Mouse (Mus musculus) midbrain, embryonic 12.5 days (tissue): ENCODE measurements around the gene Slc29a4. TPM values are rescaled to one million over a fixed set of nuclear protein-coding genes. Genes with fewer than 3 reads are reported as not detected.

Experiments
- ATAC-seq: fragments of 200-750 bp; cut with Nextera tagmentation; 2 replicates; pipeline ENCODE4 v1.8.0; 2017; ENCODE audit warnings: low read depth, moderate TSS enrichment, moderate library complexity; ENCODE audit not compliant: low FRiP score
- H3K27ac ChIP-seq: fragments of 300-500 bp; sonication (generic); replicated peaks from 2 replicates; pipeline ENCODE4 v1.5.1; 2016; ENCODE audit warnings: mild to moderate bottlenecking
- H3K27me3 ChIP-seq: fragments of 300-500 bp; sonication (generic); 2 replicates; pipeline ENCODE4 v1.6.1; 2016; ENCODE audit warnings: mild to moderate bottlenecking
- H3K36me3 ChIP-seq: fragments of 300-500 bp; sonication (generic); 2 replicates; pipeline ENCODE4 v1.6.1; 2016
- H3K4me1 ChIP-seq: fragments of 300-500 bp; sonication (generic); 2 replicates; pipeline ENCODE4 v1.6.1; 2016
- H3K4me2 ChIP-seq: fragments of 300-500 bp; sonication (generic); replicated peaks from 2 replicates; pipeline ENCODE4 v1.6.1; 2016; ENCODE audit warnings: mild to moderate bottlenecking, moderate library complexity
- H3K4me3 ChIP-seq: fragments of 300-500 bp; sonication (generic); 2 replicates; pipeline ENCODE4 v1.5.1; 2016; ENCODE audit warnings: mild to moderate bottlenecking
- H3K9ac ChIP-seq: fragments of 300-500 bp; sonication (generic); replicated peaks from 2 replicates; pipeline ENCODE4 v1.6.1; 2016; ENCODE audit warnings: mild to moderate bottlenecking, moderate library complexity
- H3K9me3 ChIP-seq: fragments of 300-500 bp; sonication (generic); 2 replicates; pipeline ENCODE4 v1.6.1; 2016; ENCODE audit warnings: mild to moderate bottlenecking
- WGBS: fragments of 180-500 bp; shearing (Covaris S2); methylation state at CpG from one replicate; pipeline ENCODE4 v1.1.7; 2016; 5-methylcytosine and 5-hydroxymethylcytosine counted together
- polyA plus RNA-seq: library from polyadenylated mRNA; unstranded; fragments of >200 nt; fragmentation: Nextera tagmentation; extraction: Ambion mirVana; gene quantifications from 2 replicates; pipeline ENCODE4 v1.2.1, GENCODE M21; 2016

The Slc29a4 gene
- polyA plus RNA-seq, 1 experiment from 2014 or later = 50.3 TPM

DNA sequence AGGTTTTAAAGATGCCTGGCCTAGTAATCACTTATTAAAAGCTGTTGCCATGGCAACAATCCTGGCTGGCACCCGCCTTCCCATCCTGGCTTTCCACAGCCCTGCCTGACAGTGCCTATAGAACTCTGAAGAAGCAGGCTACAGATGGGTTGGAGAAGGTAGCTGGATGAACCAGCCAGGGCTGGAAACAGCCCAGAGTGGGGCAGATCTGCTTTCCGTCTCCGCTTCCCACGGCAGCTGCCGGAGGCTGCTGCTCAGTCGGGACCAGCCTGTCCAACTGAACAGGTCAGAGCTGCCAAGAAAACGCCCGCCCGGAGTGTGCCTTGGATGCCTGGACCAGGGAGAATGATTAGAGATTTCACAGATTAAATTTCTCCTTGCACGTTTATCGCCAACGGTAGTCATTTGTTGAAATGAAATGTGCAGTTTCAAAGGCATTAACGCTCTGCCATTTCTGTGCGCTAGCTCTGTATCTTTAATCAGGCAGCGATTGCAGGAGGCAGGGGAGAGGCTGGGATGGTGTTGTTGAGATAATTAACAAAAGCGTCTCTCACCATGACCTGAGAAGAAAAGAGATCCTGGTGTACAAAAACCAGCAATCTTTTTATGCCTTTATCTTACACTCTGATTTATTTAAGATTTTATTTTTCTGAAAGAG, 69.1 kb downstream of the Slc29a4 start:
- ATAC-seq = no peak
- 82% methylated on average over 16 of the region's 16 CpGs for WGBS

DNA sequence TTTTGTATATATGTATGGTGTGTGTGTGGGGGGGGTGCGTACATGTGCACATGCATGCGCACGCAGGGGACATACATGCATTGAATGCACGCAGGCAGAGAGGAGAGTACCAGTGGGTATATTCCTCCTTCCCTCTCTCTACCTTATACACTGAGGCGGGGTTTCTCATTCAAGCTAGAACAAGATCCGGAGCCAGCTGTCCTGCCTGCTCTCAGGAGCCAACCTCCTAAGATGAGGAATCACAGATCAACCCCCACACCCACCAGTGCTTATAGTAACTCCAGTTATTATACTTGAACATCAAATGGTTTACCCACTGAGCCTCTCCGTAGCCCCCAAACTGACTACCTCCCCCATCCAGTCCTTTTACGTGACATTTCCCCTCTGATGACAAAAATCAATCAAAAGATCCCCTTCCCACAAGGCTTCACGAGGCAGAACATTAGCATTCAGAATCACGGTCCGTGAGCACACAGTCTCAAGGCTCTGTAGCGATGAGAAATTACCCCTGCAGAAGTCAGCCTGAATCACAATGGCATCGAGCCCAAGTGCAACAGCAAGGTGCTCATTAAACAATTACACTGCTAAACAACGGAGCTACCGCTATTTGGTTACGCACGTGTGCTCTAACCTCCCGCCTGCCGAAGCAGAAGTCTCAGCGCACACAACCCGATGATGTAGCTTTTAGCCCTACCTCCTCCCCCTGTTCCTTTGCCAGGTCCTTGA, 69.9 kb downstream of the Slc29a4 start:
- WGBS = 87% methylated on average over 21 of the region's 21 CpGs
- Histone ChIP-seq H3K9ac (no peak overlapping the region), H3K36me3 (peaks cover 99% of the 10 kb centered on the region), H3K27me3 (no peaks in the 10 kb centered on the region), H3K9me3 (no peaks in the 10 kb centered on the region), H3K4me2 (no peak overlapping the region), H3K4me1 (peaks cover 11% of the 10 kb centered on the region; the same call in 1 of the 2 replicates), H3K4me3 (no peak overlapping the region), H3K27ac (peak overlapping the region; percentile 56)
- ATAC-seq = no peak

More for the DNA sequence above, 69.1 kb downstream of the Slc29a4 start:
- H3K9me3 ChIP-seq = no peaks in the 10 kb centered on the region
- H3K4me1 ChIP-seq = peaks cover 11% of the 10 kb centered on the region; the same call in 1 of the 2 replicates
- H3K9ac ChIP-seq = no peak overlapping the region
- no peak overlapping the region for H3K4me2 ChIP-seq
- peaks cover 99% of the 10 kb centered on the region for H3K36me3 ChIP-seq
- H3K27ac ChIP-seq = peak overlapping the region; percentile 56
- no peaks in the 10 kb centered on the region for H3K27me3 ChIP-seq
- no peak overlapping the region for H3K4me3 ChIP-seq

DNA sequence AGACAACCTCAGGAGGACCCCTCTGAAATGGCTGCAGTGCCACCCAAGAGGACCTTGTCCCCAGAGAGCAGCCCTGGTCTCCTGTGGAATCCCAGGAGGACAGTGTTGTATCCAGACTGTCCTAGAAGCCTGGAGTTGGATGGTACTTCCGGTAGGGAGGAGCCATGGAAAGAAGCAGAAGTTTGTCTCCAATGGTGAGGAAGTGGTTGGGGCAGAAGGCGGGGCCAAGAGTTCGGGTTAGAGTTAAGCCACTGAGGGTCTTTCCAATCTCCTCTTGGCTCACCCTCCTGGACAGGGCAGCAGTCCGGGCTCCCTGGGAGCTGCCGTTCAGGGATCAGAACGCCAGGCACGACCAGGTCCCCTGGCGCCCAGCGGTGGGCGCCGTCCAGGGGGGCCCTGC, 72.0 kb downstream of the Slc29a4 start:
- peaks cover 23% of the 10 kb centered on the region for H3K4me1 ChIP-seq
- H3K9ac ChIP-seq = 0 out of 2 replicates have a peak overlapping the region, but pooled peaks have one; percentile 1
- H3K4me3 ChIP-seq = no peak overlapping the region
- no peaks in the 10 kb centered on the region for H3K9me3 ChIP-seq
- no peaks in the 10 kb centered on the region for H3K27me3 ChIP-seq
- ATAC-seq = no peak
- peaks cover 92% of the 10 kb centered on the region for H3K36me3 ChIP-seq
- H3K4me2 ChIP-seq = no peak overlapping the region
- 0 out of 2 replicates have a peak overlapping the region, but pooled peaks have one; percentile 35 for H3K27ac ChIP-seq
- 54% methylated on average over 11 of the region's 11 CpGs for WGBS

GRCm38 (mm10) chr5:142764889-142765288, 72.6 kb downstream of the Slc29a4 start:
- 82% methylated on average over 15 of the region's 15 CpGs for WGBS
- Histone ChIP-seq H3K27ac (0 out of 2 replicates have a peak overlapping the region, but pooled peaks have one; percentile 35), H3K36me3 (peaks cover 92% of the 10 kb centered on the region), H3K4me1 (peaks cover 28% of the 10 kb centered on the region), H3K4me2 (no peak overlapping the region), H3K27me3 (no peaks in the 10 kb centered on the region), H3K9me3 (no peaks in the 10 kb centered on the region), H3K9ac (no peak overlapping the region), H3K4me3 (no peak overlapping the region)
- no peak for ATAC-seq

DNA sequence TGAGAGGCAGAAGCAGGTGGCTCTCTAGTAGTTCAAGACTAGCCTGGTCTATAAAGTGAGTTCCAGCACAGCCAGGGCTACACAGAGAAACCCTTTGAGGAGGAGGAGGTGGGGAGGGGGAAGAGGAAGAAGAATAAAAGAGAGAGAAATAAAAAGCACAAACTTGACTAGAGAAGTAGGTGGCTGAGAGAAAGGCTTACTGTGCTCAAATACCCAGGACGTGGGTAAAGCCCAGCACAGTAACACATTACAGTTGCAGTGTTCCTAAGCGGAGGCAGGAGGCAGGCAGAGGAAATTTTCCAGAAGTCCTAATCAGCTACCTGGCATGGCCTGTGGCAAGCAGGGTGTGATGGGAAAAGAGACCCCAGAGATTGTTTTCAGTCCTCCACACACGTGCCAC, 74.4 kb downstream of the Slc29a4 start:
- Histone ChIP-seq H3K4me2 (no peak overlapping the region), H3K9ac (no peak overlapping the region), H3K9me3 (no peaks in the 10 kb centered on the region), H3K27ac (no peak overlapping the region), H3K4me3 (no peak overlapping the region), H3K4me1 (peaks cover 36% of the 10 kb centered on the region), H3K36me3 (peaks cover 92% of the 10 kb centered on the region), H3K27me3 (no peaks in the 10 kb centered on the region)
- WGBS = 95% methylated on average over 3 of the region's 3 CpGs
- no peak for ATAC-seq

- Histone ChIP-seq H3K36me3 (peaks cover 92% of the 10 kb centered on the region), H3K4me1 (peaks cover 30% of the 10 kb centered on the region), H3K9me3 (no peaks in the 10 kb centered on the region), H3K9ac (no peak overlapping the region), H3K27ac (peak overlapping the region; percentile 84), H3K27me3 (no peaks in the 10 kb centered on the region), H3K4me2 (no peak overlapping the region), H3K4me3 (no peak overlapping the region)
- peak; percentile 60; the same call in 1 of the 2 replicates for ATAC-seq
- WGBS = 14% methylated on average over 7 of the region's 7 CpGs
Observed at GRCm38 (mm10) chr5:142767937-142768336, 75.6 kb downstream of the Slc29a4 start.

DNA sequence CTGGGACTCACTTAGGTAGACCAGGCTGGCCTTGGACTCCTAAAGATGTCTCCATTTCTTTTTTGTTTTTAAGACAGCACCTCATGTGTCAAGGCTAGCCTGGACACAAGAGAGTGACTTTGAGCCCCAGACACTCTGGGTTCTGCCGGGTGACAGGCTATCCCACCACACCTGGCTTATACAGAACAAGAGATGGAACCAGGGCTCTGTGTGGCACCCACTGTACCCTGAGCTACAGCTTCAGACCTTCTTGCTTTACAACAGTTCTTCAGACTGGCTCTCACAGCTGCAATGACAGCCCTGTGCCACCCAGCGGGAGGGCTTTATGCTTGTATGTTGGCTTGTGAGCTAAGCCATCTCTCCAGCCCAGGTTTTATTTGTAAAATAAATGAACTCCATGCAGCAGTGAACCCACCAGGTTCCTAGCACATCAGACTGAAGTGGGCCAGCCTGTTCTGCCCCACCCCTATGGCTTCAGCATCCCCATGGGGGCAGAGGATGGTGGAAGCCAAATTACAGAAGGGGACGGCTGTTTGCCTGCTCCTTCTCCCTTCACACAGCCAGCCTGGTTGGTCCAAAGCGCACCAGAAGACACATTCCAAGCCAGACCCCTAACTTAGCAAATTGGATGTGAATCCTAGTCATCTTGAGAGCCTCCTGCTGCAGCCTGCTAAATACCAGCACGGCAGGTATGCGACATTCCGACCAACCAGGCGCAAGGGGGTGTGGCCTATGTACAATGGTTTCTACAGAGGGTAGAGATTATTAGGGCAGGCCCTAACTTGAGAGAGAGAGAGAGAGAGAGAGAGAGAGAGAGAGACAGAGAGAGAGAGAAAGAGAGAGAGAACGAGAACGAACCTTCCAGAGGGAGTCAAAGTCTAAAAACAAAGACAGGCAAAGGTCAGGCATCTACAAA, 76.3 kb downstream of the Slc29a4 start:
- Histone ChIP-seq H3K9me3 (no peaks in the 10 kb centered on the region), H3K36me3 (peaks cover 92% of the 10 kb centered on the region), H3K4me3 (no peak overlapping the region), H3K4me1 (peaks cover 25% of the 10 kb centered on the region), H3K4me2 (no peak overlapping the region), H3K27ac (peak overlapping the region; percentile 84), H3K9ac (no peak overlapping the region), H3K27me3 (no peaks in the 10 kb centered on the region)
- ATAC-seq = 0 out of 2 replicates have a peak, but pooled peaks have one; percentile 20
- WGBS = 41% methylated on average over 10 of the region's 10 CpGs

GRCm38 (mm10) chr5:142769641-142770040, 77.3 kb downstream of the Slc29a4 start:
- Histone ChIP-seq H3K27ac (0 out of 2 replicates have a peak overlapping the region, but pooled peaks have one; percentile 84), H3K36me3 (peaks cover 92% of the 10 kb centered on the region), H3K9me3 (no peaks in the 10 kb centered on the region), H3K4me3 (no peak overlapping the region), H3K4me2 (no peak overlapping the region), H3K27me3 (no peaks in the 10 kb centered on the region), H3K4me1 (peaks cover 25% of the 10 kb centered on the region), H3K9ac (no peak overlapping the region; the same call in 1 of the 2 replicates)
- ATAC-seq = no peak
- 64% methylated on average over 5 of the region's 5 CpGs for WGBS

- H3K27ac ChIP-seq = no peak overlapping the region
- no peaks in the 10 kb centered on the region for H3K27me3 ChIP-seq
- no peak overlapping the region for H3K9ac ChIP-seq
- no peak for ATAC-seq
- no peaks in the 10 kb centered on the region for H3K9me3 ChIP-seq
- H3K4me3 ChIP-seq = no peak overlapping the region
- no peak overlapping the region for H3K4me2 ChIP-seq
- peaks cover 92% of the 10 kb centered on the region for H3K36me3 ChIP-seq
- H3K4me1 ChIP-seq = peaks cover 25% of the 10 kb centered on the region
- WGBS = 90% methylated on average over 4 of the region's 4 CpGs
Observed at GRCm38 (mm10) chr5:142771034-142771433, 78.7 kb downstream of the Slc29a4 start.

DNA sequence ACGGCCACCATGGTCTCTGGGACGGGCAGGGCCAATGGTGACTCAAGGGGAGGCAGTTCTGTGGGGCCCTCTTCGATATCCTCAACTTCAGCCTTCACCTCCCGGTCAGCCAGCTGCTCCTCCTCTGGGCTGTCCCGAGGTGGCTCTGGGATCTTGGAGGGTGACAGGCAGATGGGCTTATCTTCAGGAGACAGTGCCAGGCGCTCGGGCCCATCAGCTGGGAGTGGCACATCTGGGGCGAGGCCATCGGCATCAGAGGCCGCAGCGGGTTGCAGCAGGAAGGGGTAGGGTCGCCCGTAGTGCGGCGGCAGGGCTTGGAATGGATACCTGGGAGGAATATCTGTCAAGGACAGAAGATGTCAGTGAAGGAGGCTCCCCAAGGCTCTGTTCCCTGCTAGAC, 79.7 kb downstream of the Slc29a4 start:
- 94% methylated on average over 15 of the region's 15 CpGs for WGBS
- Histone ChIP-seq H3K9ac (no peak overlapping the region), H3K9me3 (no peaks in the 10 kb centered on the region), H3K4me2 (no peak overlapping the region), H3K4me1 (peaks cover 25% of the 10 kb centered on the region), H3K36me3 (peaks cover 91% of the 10 kb centered on the region), H3K27me3 (no peaks in the 10 kb centered on the region), H3K27ac (no peak overlapping the region), H3K4me3 (no peak overlapping the region)
- no peak for ATAC-seq
